Mouse (Mus musculus) central nervous system, embryonic 18 days (tissue): ENCODE data around the gene Gm10188. TPM values are rescaled to one million over a fixed set of nuclear protein-coding genes. Genes with fewer than 3 reads are reported as not detected.

Experiments
- polyA plus RNA-seq: library from polyadenylated mRNA; depleted of rRNA; stranded (reverse); fragments of >200 nt; gene quantifications from 2 replicates; pipeline ENCODE4 v1.2.3, GENCODE M21; 2012; rRNA removed

Gm10188 gene
- polyA plus RNA-seq = not detected in 2 replicates

GRCm38 (mm10) chr1:132229667-132230066 is at the start of gene Gm10188:
Gm10188 (minus strand) TSS chr1:132229767.

GRCm38 (mm10) chr1:132191093-132191785 is 38.3 kb downstream of the Gm10188 start, which contains the start of the genes Lemd1 and AC124108.1:
Lemd1 (plus strand) TSS chr1:132191431.
AC124108.1 (plus strand) TSS chr1:132191457.

Other genes starting within 250 kb of the Gm10188 start
- 14.3 and 14.6 TPM in 2 replicates for gene Elk4, start 222.2 kb downstream of the Gm10188 start, polyA plus RNA-seq
- gene Mfsd4a, start 161.7 kb downstream of the Gm10188 start, polyA plus RNA-seq = 4.3 and 5.2 TPM in 2 replicates
- gene Cdk18, start 90.1 kb downstream of the Gm10188 start, polyA plus RNA-seq = 4.3 and 4.9 TPM in 2 replicates
- gene Lemd1, start 38.3 kb downstream of the Gm10188 start, polyA plus RNA-seq = 12.7 and 14.0 TPM in 2 replicates
- 10.7 and 11.1 TPM in 2 replicates for gene AC124108.1, start 38.3 kb downstream of the Gm10188 start, polyA plus RNA-seq
- gene Klhdc8a, start 68.9 kb upstream of the Gm10188 start, polyA plus RNA-seq = 7.9 and 8.0 TPM in 2 replicates
- gene Nuak2, start 86.4 kb upstream of the Gm10188 start, polyA plus RNA-seq = 10.4 TPM in 2 replicates
- 60.6 and 68.2 TPM in 2 replicates for gene Tmcc2, start 161.5 kb upstream of the Gm10188 start, polyA plus RNA-seq
- 14.4 and 15.3 TPM in 2 replicates for gene Dstyk, start 187.8 kb upstream of the Gm10188 start, polyA plus RNA-seq
- gene Rbbp5, start 247.6 kb upstream of the Gm10188 start, polyA plus RNA-seq = 46.0 and 47.6 TPM in 2 replicates